Mouse (Mus musculus) embryonic facial prominence, embryonic 11.5 days (tissue): ENCODE results near the gene Mypop. TPM values are rescaled to one million over a fixed set of nuclear protein-coding genes. Genes with fewer than 3 reads are reported as not detected.

Source experiments
- ATAC-seq: fragments of 200-750 bp; cut with Nextera tagmentation; replicated peaks from 2 replicates; pipeline ENCODE4 v1.8.0; 2017; ENCODE audit warnings: low read depth; ENCODE audit not compliant: insufficient number of reproducible peaks, low FRiP score, low TSS enrichment
- DNase-seq: peaks from one replicate; pipeline ENCODE4 v3.0.0-alpha.2; 2015; ENCODE audit warnings: low spot score
- H3K27ac ChIP-seq: fragments of 300-500 bp; sonication (generic); replicated peaks from 2 replicates; pipeline ENCODE4 v1.5.1; 2014; ENCODE audit warnings: mild to moderate bottlenecking, low read depth, low read length, control low read depth
- H3K27me3 ChIP-seq: fragments of 300-500 bp; sonication (generic); 2 replicates; pipeline ENCODE4 v1.6.1; 2014; ENCODE audit warnings: mild to moderate bottlenecking, low read length, moderate library complexity, mixed read lengths; ENCODE audit not compliant: control insufficient read depth, insufficient read depth
- H3K36me3 ChIP-seq: fragments of 300-500 bp; sonication (generic); replicated peaks from 2 replicates; pipeline ENCODE4 v1.6.1; 2014; ENCODE audit warnings: low read depth, mild to moderate bottlenecking, low read length, moderate library complexity, mixed read lengths; ENCODE audit not compliant: control insufficient read depth, insufficient read depth
- H3K4me1 ChIP-seq: fragments of 300-500 bp; sonication (generic); 2 replicates; pipeline ENCODE4 v1.6.1; 2014; ENCODE audit warnings: low read length, mixed read lengths; ENCODE audit not compliant: control insufficient read depth, insufficient read depth
- H3K4me2 ChIP-seq: fragments of 300-500 bp; sonication (generic); 2 replicates; pipeline ENCODE4 v1.6.1; 2014; ENCODE audit warnings: low read depth, mild to moderate bottlenecking, control low read depth, low read length, moderate library complexity
- H3K4me3 ChIP-seq: fragments of 300-500 bp; sonication (generic); 2 replicates; pipeline ENCODE4 v1.5.1; 2014; ENCODE audit warnings: low read depth, low read length, control low read depth
- H3K9ac ChIP-seq: fragments of 300-500 bp; sonication (generic); replicated peaks from 2 replicates; pipeline ENCODE4 v1.6.1; 2014; ENCODE audit warnings: mild to moderate bottlenecking, control low read depth, low read length
- H3K9me3 ChIP-seq: fragments of 300-500 bp; sonication (generic); replicated peaks from 2 replicates; pipeline ENCODE4 v1.6.1; 2016; ENCODE audit warnings: mild to moderate bottlenecking, low read length, inconsistent platforms, mixed read lengths; ENCODE audit not compliant: control insufficient read depth
- WGBS: fragments of 180-500 bp; shearing (Covaris S2); extraction: QIAGEN DNeasy Blood & Tissue Kit; methylation state at CpG from one replicate; pipeline ENCODE4 v1.1.7; 2014; 5-methylcytosine and 5-hydroxymethylcytosine counted together
- polyA plus RNA-seq: library from polyadenylated mRNA; unstranded; fragments of >200 nt; fragmentation: Nextera tagmentation; extraction: Ambion mirVana; gene quantifications from 2 replicates; pipeline ENCODE4 v1.2.1, GENCODE M21; 2014

Gene Mypop
- polyA plus RNA-seq, 1 experiment from 2014 or later = 5.3 TPM

GRCm38 (mm10) chr7:19024096-19024506 is 33.1 kb downstream of the Mypop start, which contains the start of gene Sympk:
Sympk (plus strand) TSS chr7:19024377.
- Histone ChIP-seq H3K9me3 (no peaks in the 10 kb centered on the region), H3K36me3 (peaks cover 4% of the 10 kb centered on the region), H3K27me3 (peaks cover 29% of the 10 kb centered on the region), H3K4me1 (no peaks in the 10 kb centered on the region; the same call in 1 of the 2 replicates), H3K27ac (peak within 1 kb of the TSS; percentile 41; the same call in 1 of the 2 replicates), H3K4me3 (peak within 1 kb of the TSS; percentile 92), H3K9ac (peak within 1 kb of the TSS; percentile 93), H3K4me2 (peak within 1 kb of the TSS; percentile 82)
- ATAC-seq (peak; percentile 92), DNase-seq (peak; percentile 98)
- under 1% methylated on average over 36 of the region's 50 CpGs for WGBS

- H3K27ac ChIP-seq = peak overlapping the region; percentile 41; the same call in 1 of the 2 replicates
- peaks cover 29% of the 10 kb centered on the region for H3K27me3 ChIP-seq
- H3K9ac ChIP-seq = peak overlapping the region; percentile 93
- 1% methylated on average over 24 of the region's 36 CpGs for WGBS
- peak overlapping the region; percentile 92 for H3K4me3 ChIP-seq
- no peaks in the 10 kb centered on the region; the same call in 1 of the 2 replicates for H3K4me1 ChIP-seq
- peaks cover 8% of the 10 kb centered on the region for H3K36me3 ChIP-seq
- H3K9me3 ChIP-seq = no peaks in the 10 kb centered on the region
- ATAC-seq (peak; percentile 69), DNase-seq (no peak)
- H3K4me2 ChIP-seq = peak overlapping the region; percentile 82
Observed at GRCm38 (mm10) chr7:19024581-19025255, 33.7 kb downstream of the Mypop start.

GRCm38 (mm10) chr7:19028067-19028466 is 37.0 kb downstream of the Mypop start:
- peaks cover 8% of the 10 kb centered on the region for H3K27me3 ChIP-seq
- no peak overlapping the region for H3K4me3 ChIP-seq
- H3K27ac ChIP-seq = no peak overlapping the region
- no peaks in the 10 kb centered on the region; the same call in 1 of the 2 replicates for H3K4me1 ChIP-seq
- peaks cover 21% of the 10 kb centered on the region for H3K36me3 ChIP-seq
- no peak overlapping the region for H3K4me2 ChIP-seq
- ATAC-seq = no peak
- H3K9ac ChIP-seq = no peak overlapping the region
- H3K9me3 ChIP-seq = no peaks in the 10 kb centered on the region
- DNase-seq = no peak

GRCm38 (mm10) chr7:19029084-19029653 is 38.1 kb downstream of the Mypop start:
- 65% methylated on average over 6 of the region's 6 CpGs for WGBS
- Histone ChIP-seq H3K36me3 (peaks cover 21% of the 10 kb centered on the region), H3K4me3 (no peak overlapping the region), H3K27me3 (no peaks in the 10 kb centered on the region), H3K9ac (no peak overlapping the region), H3K9me3 (no peaks in the 10 kb centered on the region), H3K4me1 (no peaks in the 10 kb centered on the region; the same call in 1 of the 2 replicates), H3K27ac (no peak overlapping the region), H3K4me2 (no peak overlapping the region; the same call in 1 of the 2 replicates)
- DNase-seq = peak; percentile 72
- ATAC-seq = peak; percentile 36

- no peak overlapping the region for H3K27ac ChIP-seq
- no peaks in the 10 kb centered on the region for H3K9me3 ChIP-seq
- no peaks in the 10 kb centered on the region for H3K4me1 ChIP-seq
- no peak overlapping the region for H3K4me3 ChIP-seq
- ATAC-seq = no peak
- DNase-seq = no peak
- H3K36me3 ChIP-seq = peaks cover 23% of the 10 kb centered on the region
- H3K4me2 ChIP-seq = no peak overlapping the region
- WGBS = 53% methylated on average over 4 of the region's 4 CpGs
- no peak overlapping the region for H3K9ac ChIP-seq
- no peaks in the 10 kb centered on the region for H3K27me3 ChIP-seq
Observed at GRCm38 (mm10) chr7:19031641-19032040, 40.6 kb downstream of the Mypop start.

GRCm38 (mm10) chr7:19044616-19045015 is 53.6 kb downstream of the Mypop start:
- WGBS = 92% methylated on average over 6 of the region's 6 CpGs

GRCm38 (mm10) chr7:19046286-19047069 is 55.4 kb downstream of the Mypop start:
- Histone ChIP-seq H3K4me2 (no peak overlapping the region), H3K9me3 (no peaks in the 10 kb centered on the region), H3K27me3 (no peaks in the 10 kb centered on the region), H3K4me1 (no peaks in the 10 kb centered on the region), H3K36me3 (peaks cover 29% of the 10 kb centered on the region), H3K9ac (no peak overlapping the region), H3K4me3 (no peak overlapping the region), H3K27ac (no peak overlapping the region)
- DNase-seq = no peak
- whole genome bisulfite sequencing = 91% methylated on average over 11 of the region's 11 CpGs
- ATAC-seq = no peak

More at GRCm38 (mm10) chr7:19044616-19045015, 53.6 kb downstream of the Mypop start:
- Histone ChIP-seq H3K4me1 (no peaks in the 10 kb centered on the region), H3K36me3 (peaks cover 36% of the 10 kb centered on the region), H3K4me3 (no peak overlapping the region), H3K27ac (no peak overlapping the region), H3K9me3 (no peaks in the 10 kb centered on the region), H3K27me3 (no peaks in the 10 kb centered on the region), H3K9ac (no peak overlapping the region), H3K4me2 (no peak overlapping the region)
- ATAC-seq (no peak), DNase-seq (no peak)
